Mouse (Mus musculus) brain, embryonic 14.5 days (tissue): ENCODE measurements at regions not wholly inside any gene's neighbourhood (a gene's known extent, or its start where the extent isn't known, plus 50 kb on each side); places are given as distances from the start of the nearest gene placed in this dataset.

Experiments
- CTCF ChIP-seq: fragments of 200-500 bp; IDR thresholded peaks from 2 replicates; pipeline ENCODE4 v1.5.1; 2012; ENCODE audit warnings: inconsistent platforms, mild to moderate bottlenecking, moderate library complexity, borderline replicate concordance; ENCODE audit not compliant: insufficient read depth, insufficient read length; ENCODE audit errors: extremely low read depth
- POLR2A ChIP-seq: fragments of 200-500 bp; IDR thresholded peaks from 2 replicates; pipeline ENCODE4 v1.6.1; 2012; ENCODE audit warnings: mild to moderate bottlenecking, inconsistent platforms, borderline replicate concordance; ENCODE audit not compliant: poor library complexity, insufficient read depth, insufficient read length, severe bottlenecking; ENCODE audit errors: extremely low read depth

DNA sequence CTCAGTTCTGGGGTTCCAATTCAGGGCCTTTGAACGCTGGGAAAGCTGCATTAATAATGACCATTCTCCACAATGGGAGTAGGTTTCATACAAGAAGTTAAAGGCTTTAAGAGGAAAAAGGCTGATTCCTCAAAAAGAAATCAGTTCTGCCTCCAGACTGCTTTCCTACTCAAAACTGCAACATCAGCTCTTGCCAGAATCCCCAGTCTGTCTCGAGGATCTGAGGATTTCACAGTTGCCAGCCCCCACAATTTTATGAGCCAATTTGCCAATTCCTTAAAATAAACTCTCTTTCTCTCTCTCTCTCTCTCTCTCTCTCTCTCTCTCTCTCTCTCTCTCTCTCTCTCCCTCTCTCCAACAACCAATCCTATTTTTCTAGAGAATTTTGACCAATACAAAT, 51.3 kb upstream of the Nhs start:
- TF ChIP-seq POLR2A (no peak), CTCF (no peak)
